Mouse (Mus musculus) liver, postnatal 0 days (tissue): ENCODE measurements around the gene Gm21083.
"Not testable (repeated sequence)": the region's sequence is repeated elsewhere in the genome, so short reads cannot be mapped to it uniquely, and the experiment has no call there.

ENCODE experiments used
- CTCF ChIP-seq: sonication (generic); IDR thresholded peaks from 2 replicates; pipeline ENCODE4 v1.5.1; 2016; ENCODE audit warnings: antibody characterized with exemption, low read depth
- EP300 ChIP-seq: IDR thresholded peaks from 2 replicates; pipeline ENCODE4 v1.6.1; 2016; ENCODE audit warnings: antibody characterized with exemption, low read depth, mild to moderate bottlenecking

DNA sequence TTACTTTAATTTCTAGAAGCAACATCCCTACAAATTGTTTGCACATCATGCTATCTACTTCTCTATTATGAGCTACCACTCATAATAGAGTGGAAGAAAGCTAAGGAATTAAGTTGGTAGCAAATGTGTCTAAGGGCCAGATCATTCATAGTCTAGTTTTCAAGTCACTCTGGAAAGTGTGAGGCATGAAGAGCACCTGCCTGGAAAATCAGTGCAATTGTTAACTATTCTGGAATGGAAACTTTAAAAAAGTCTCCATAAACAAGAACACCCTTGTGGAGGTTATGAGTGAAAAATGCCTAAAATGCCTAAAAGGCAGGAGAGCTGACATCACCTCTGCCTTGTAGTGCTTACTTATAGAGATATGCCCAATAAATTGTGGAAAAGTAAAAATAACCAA is 3.4 kb upstream of the Gm21083 start:
- TF ChIP-seq EP300, CTCF: not testable (repeated sequence)
